Mouse (Mus musculus): ENCODE data around the gene Camk2d.

DNA sequence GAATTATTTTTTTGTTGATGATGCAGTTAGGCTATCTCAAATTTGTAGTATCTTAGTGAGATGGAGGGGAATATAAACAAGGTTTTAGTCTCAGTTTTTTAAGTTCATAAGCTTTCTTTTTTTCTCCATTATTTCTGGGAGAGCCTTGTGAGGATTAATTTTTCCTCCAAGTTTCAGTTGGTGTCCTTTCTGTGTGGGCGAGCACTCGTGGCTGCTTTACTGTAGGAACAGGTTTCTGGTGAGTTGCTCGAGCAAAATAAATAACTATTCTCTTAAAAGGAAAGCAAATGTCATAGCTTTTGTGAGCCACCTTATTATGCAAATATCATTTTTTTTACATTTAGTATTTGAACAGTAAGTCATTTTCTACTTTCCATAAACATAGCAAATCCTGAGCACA, 74.3 kb downstream of the Camk2d start:
- TF ChIP-seq POLR2A (IDR thresholded peaks at IDR 0.05; ENCODE audit: low read depth, low read length) (no peak), CTCF (IDR thresholded peaks at IDR 0.05; ENCODE audit: extremely low read depth, insufficient read depth, insufficient read length, insufficient replicate concordance) (no peak)

Measured in spleen, adult 2 months (tissue).